Mouse (Mus musculus): ENCODE data around the gene Gtf2h3.

- TF ChIP-seq MAX (IDR thresholded peaks at IDR 0.05; ENCODE audit: low read length) (no peak), POLR2A (IDR thresholded peaks at IDR 0.05; ENCODE audit: low read depth, low read length) (no peak), CTCF (conservative IDR thresholded peaks at IDR 0.05 in 1 of 2, IDR thresholded peaks at IDR 0.05 in 1 of 2; ENCODE audit: low read depth in 2 of 2, low read length in 2 of 2) (no peak), HCFC1 (IDR thresholded peaks at IDR 0.05; ENCODE audit: low read depth, low read length) (no peak)
These were observed 49.7 kb upstream of the Gtf2h3 start for GRCm38 (mm10) chr5:124529191-124529651.

All from CH12.LX (cell line).